Mouse (Mus musculus) stomach, postnatal 0 days (tissue): Measurements from ENCODE around the gene Chrd. TPM values are rescaled to one million over a fixed set of nuclear protein-coding genes. Genes with fewer than 3 reads are reported as not detected.

Experiments
- ATAC-seq: fragments of 200-750 bp; cut with Nextera tagmentation; 2 replicates; pipeline ENCODE4 v1.8.0; 2017; ENCODE audit not compliant: low FRiP score, low TSS enrichment
- DNase-seq: peaks from one replicate; pipeline ENCODE4 v3.0.0-alpha.2; 2016; ENCODE audit warnings: low spot score
- H3K27ac ChIP-seq: fragments of 300-500 bp; sonication (generic); replicated peaks from 2 replicates; pipeline ENCODE4 v1.5.1; 2014; ENCODE audit warnings: mild to moderate bottlenecking, control low read depth
- H3K27me3 ChIP-seq: fragments of 300-500 bp; sonication (generic); 2 replicates; pipeline ENCODE4 v1.6.1; 2014; ENCODE audit warnings: low read length; ENCODE audit not compliant: control insufficient read depth, insufficient read depth
- H3K36me3 ChIP-seq: fragments of 300-500 bp; sonication (generic); 2 replicates; pipeline ENCODE4 v1.6.1; 2014; ENCODE audit warnings: low read length, mixed read lengths; ENCODE audit not compliant: control insufficient read depth, insufficient read depth
- H3K4me1 ChIP-seq: fragments of 300-500 bp; sonication (generic); replicated peaks from 2 replicates; pipeline ENCODE4 v1.6.1; 2014; ENCODE audit warnings: antibody characterized with exemption; ENCODE audit not compliant: control insufficient read depth, insufficient read depth
- H3K4me2 ChIP-seq: fragments of 300-500 bp; sonication (generic); replicated peaks from 2 replicates; pipeline ENCODE4 v1.6.1; 2014; ENCODE audit warnings: low read depth, mild to moderate bottlenecking, control low read depth, moderate library complexity
- H3K4me3 ChIP-seq: fragments of 300-500 bp; sonication (generic); 2 replicates; pipeline ENCODE4 v1.5.1; 2014; ENCODE audit warnings: low read depth, low read length, control low read depth
- H3K9ac ChIP-seq: fragments of 300-500 bp; sonication (generic); 2 replicates; pipeline ENCODE4 v1.6.1; 2014; ENCODE audit warnings: mild to moderate bottlenecking, low read length, control low read depth, mixed read lengths
- H3K9me3 ChIP-seq: fragments of 300-500 bp; sonication (generic); 2 replicates; pipeline ENCODE4 v1.6.1; 2016; ENCODE audit warnings: low read length; ENCODE audit not compliant: control insufficient read depth
- CTCF ChIP-seq: IDR thresholded peaks from 2 replicates; pipeline ENCODE4 v1.5.1; 2016; ENCODE audit warnings: antibody characterized with exemption, low read depth, mild to moderate bottlenecking, moderate library complexity
- EP300 ChIP-seq: optimal IDR thresholded peaks from 2 replicates; pipeline ENCODE3; 2016; ENCODE audit warnings: antibody characterized with exemption
- WGBS: fragments of 180-500 bp; shearing (Covaris S2); extraction: QIAGEN DNeasy Blood & Tissue Kit; methylation state at CpG from one replicate; pipeline ENCODE4 v1.1.7; 2014; 5-methylcytosine and 5-hydroxymethylcytosine counted together
- polyA plus RNA-seq: library from polyadenylated mRNA; unstranded; fragments of >200 nt; fragmentation: Nextera tagmentation; extraction: Ambion mirVana; gene quantifications from 2 replicates; pipeline ENCODE4 v1.2.1, GENCODE M21; 2015

Chrd gene
- polyA plus RNA-seq, 1 experiment from 2014 or later = 2.9 TPM

- ATAC-seq (no peak), DNase-seq (no peak)
- Histone ChIP-seq H3K36me3 (no peaks in the 10 kb centered on the region), H3K27me3 (no peaks in the 10 kb centered on the region), H3K9ac (no peak overlapping the region), H3K9me3 (no peaks in the 10 kb centered on the region), H3K27ac (no peak overlapping the region), H3K4me1 (no peaks in the 10 kb centered on the region), H3K4me2 (no peak overlapping the region), H3K4me3 (no peak overlapping the region)
- 67% methylated on average over 6 of the region's 6 CpGs for WGBS
- TF ChIP-seq CTCF = no peak
- no peak for TF ChIP-seq EP300
Measured at GRCm38 (mm10) chr16:20786556-20786955, 53.6 kb downstream of the Chrd start.

DNA sequence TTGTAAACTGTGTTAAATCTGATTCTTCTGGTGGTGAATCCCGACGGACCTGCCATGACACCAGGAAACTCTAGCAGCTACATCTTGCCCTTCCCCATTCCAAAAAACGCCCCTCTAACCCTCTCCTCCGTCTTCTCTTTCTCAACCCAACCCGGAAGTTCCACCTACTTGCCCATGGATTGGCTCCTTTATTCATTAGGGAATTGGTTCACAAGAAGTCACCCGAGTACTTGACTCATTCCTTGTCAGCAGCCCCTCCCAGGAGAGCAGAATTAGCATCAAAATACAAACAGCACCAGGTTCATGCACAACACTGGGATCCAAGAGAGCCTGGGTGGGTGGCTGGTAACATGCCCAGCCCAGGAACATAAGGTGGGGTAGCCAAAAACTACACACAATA, 58.9 kb downstream of the Chrd start:
- H3K4me1 ChIP-seq = no peaks in the 10 kb centered on the region
- H3K27me3 ChIP-seq = no peaks in the 10 kb centered on the region
- H3K27ac ChIP-seq = no peak overlapping the region
- WGBS = 51% methylated on average over 6 of the region's 6 CpGs
- H3K36me3 ChIP-seq = no peaks in the 10 kb centered on the region
- H3K4me3 ChIP-seq = no peak overlapping the region
- H3K9me3 ChIP-seq = no peaks in the 10 kb centered on the region
- H3K9ac ChIP-seq = no peak overlapping the region
- DNase-seq = no peak
- no peak for TF ChIP-seq CTCF
- no peak for TF ChIP-seq EP300
- H3K4me2 ChIP-seq = no peak overlapping the region
- no peak for ATAC-seq

Other genes with a start within 250 kb of the Chrd start
- gene Eif2b5, start 234.3 kb upstream of the Chrd start, polyA plus RNA-seq = 58.2 and 58.7 TPM in 2 replicates
- gene Dvl3, start 216.1 kb upstream of the Chrd start, polyA plus RNA-seq = 8.7 and 10.0 TPM in 2 replicates
- gene Ap2m1, start 197.6 kb upstream of the Chrd start, polyA plus RNA-seq = 332 and 349 TPM in 2 replicates
- 31.0 and 33.0 TPM in 2 replicates for gene Abcf3, start 184.6 kb upstream of the Chrd start, polyA plus RNA-seq
- 1.3 and 2.1 TPM in 2 replicates for gene Vwa5b2, start 143.7 kb upstream of the Chrd start, polyA plus RNA-seq
- gene Eef1akmt4, start 121.5 kb upstream of the Chrd start, polyA plus RNA-seq = 19.2 and 21.4 TPM in 2 replicates
- gene Gm49333, start 121.5 kb upstream of the Chrd start, polyA plus RNA-seq = not detected in 2 replicates
- 24.5 and 25.8 TPM in 2 replicates for gene Alg3, start 121.4 kb upstream of the Chrd start, polyA plus RNA-seq
- 0.74 and 1.2 TPM in 2 replicates for gene Camk2n2, start 111.8 kb upstream of the Chrd start, polyA plus RNA-seq
- gene Ece2, start 103.3 kb upstream of the Chrd start, polyA plus RNA-seq = 0.61 and 0.89 TPM in 2 replicates
- 172 and 177 TPM in 2 replicates for gene Psmd2, start 81.5 kb upstream of the Chrd start, polyA plus RNA-seq
- gene Eif4g1, start 64.8 kb upstream of the Chrd start, polyA plus RNA-seq = 83.8 and 86.1 TPM in 2 replicates
- 6.7 and 7.0 TPM in 2 replicates for gene Fam131a, start 39.9 kb upstream of the Chrd start, polyA plus RNA-seq
- gene Polr2h, start 15.5 kb upstream of the Chrd start, polyA plus RNA-seq = 59.5 and 60.4 TPM in 2 replicates
- 8.4 and 10.7 TPM in 2 replicates for gene Clcn2, start 15.4 kb upstream of the Chrd start, polyA plus RNA-seq
- gene Thpo, start 1.4 kb downstream of the Chrd start, polyA plus RNA-seq = 0.40 and 0.42 TPM in 2 replicates